Mouse (Mus musculus) heart, embryonic 15.5 days (tissue): Measurements from ENCODE around the gene Mat1a. TPM values are rescaled to one million over a fixed set of nuclear protein-coding genes. Genes with fewer than 3 reads are reported as not detected.

Experiments
- ATAC-seq: fragments of 200-750 bp; cut with Nextera tagmentation; replicated peaks from 2 replicates; pipeline ENCODE4 v1.8.0; 2017; ENCODE audit warnings: low read depth, moderate TSS enrichment; ENCODE audit not compliant: insufficient number of reproducible peaks, insufficient read depth, low FRiP score
- H3K27ac ChIP-seq: fragments of 300-500 bp; sonication (generic); 2 replicates; pipeline ENCODE4 v1.5.1; 2015; ENCODE audit warnings: mild to moderate bottlenecking, inconsistent platforms
- H3K27me3 ChIP-seq: fragments of 300-500 bp; sonication (generic); 2 replicates; pipeline ENCODE4 v1.6.1; 2015; ENCODE audit warnings: inconsistent platforms
- H3K36me3 ChIP-seq: fragments of 300-500 bp; sonication (generic); 2 replicates; pipeline ENCODE4 v1.6.1; 2015; ENCODE audit warnings: mild to moderate bottlenecking, inconsistent platforms
- H3K4me1 ChIP-seq: fragments of 300-500 bp; sonication (generic); replicated peaks from 2 replicates; pipeline ENCODE4 v1.6.1; 2015; ENCODE audit warnings: inconsistent platforms
- H3K4me2 ChIP-seq: fragments of 300-500 bp; sonication (generic); 2 replicates; pipeline ENCODE4 v1.6.1; 2015; ENCODE audit warnings: inconsistent platforms, mild to moderate bottlenecking, moderate library complexity
- H3K4me3 ChIP-seq: fragments of 300-500 bp; sonication (generic); 2 replicates; pipeline ENCODE4 v1.5.1; 2015; ENCODE audit warnings: mild to moderate bottlenecking, inconsistent platforms
- H3K9ac ChIP-seq: fragments of 300-500 bp; sonication (generic); 2 replicates; pipeline ENCODE4 v1.6.1; 2015; ENCODE audit warnings: mild to moderate bottlenecking, inconsistent platforms
- H3K9me3 ChIP-seq: fragments of 300-500 bp; sonication (generic); replicated peaks from 2 replicates; pipeline ENCODE4 v1.6.1; 2016; ENCODE audit warnings: inconsistent platforms
- WGBS: fragments of 180-500 bp; shearing (Covaris S2); methylation state at CpG from one replicate; pipeline ENCODE4 v1.1.7; 2015; ENCODE audit warnings: mixed read lengths; 5-methylcytosine and 5-hydroxymethylcytosine counted together
- polyA plus RNA-seq: library from polyadenylated mRNA; unstranded; fragments of >200 nt; fragmentation: Nextera tagmentation; extraction: Ambion mirVana; gene quantifications from 2 replicates; pipeline ENCODE4 v1.2.1, GENCODE M21; 2015

The Mat1a gene
- polyA plus RNA-seq, 1 experiment from 2014 or later: 0.45 TPM

DNA sequence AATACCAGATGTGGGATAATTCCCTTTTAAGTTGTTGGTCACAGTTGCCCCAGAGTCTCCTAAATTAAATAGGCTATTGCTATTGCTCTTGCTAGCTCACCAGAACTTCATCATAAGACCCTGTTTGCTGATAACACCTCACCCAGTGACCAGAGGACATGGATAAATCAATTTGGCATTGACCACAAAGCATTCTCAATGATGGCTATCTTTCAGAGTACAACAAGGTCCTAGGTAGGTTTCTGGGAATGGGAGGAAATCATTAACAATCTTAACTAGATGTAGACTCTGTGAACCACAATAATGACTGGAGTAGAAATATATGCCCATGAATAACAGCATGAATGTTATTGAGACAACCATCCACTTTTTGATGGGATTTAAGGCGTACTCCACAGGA, 35.9 kb downstream of the Mat1a start:
- Histone ChIP-seq H3K9me3 (no peaks in the 10 kb centered on the region), H3K9ac (no peak overlapping the region), H3K4me1 (no peaks in the 10 kb centered on the region), H3K36me3 (no peaks in the 10 kb centered on the region), H3K27ac (no peak overlapping the region), H3K4me2 (no peak overlapping the region), H3K27me3 (no peaks in the 10 kb centered on the region), H3K4me3 (no peak overlapping the region)
- no peak for ATAC-seq
- 88% methylated on average over 1 of the region's 1 CpGs for WGBS

DNA sequence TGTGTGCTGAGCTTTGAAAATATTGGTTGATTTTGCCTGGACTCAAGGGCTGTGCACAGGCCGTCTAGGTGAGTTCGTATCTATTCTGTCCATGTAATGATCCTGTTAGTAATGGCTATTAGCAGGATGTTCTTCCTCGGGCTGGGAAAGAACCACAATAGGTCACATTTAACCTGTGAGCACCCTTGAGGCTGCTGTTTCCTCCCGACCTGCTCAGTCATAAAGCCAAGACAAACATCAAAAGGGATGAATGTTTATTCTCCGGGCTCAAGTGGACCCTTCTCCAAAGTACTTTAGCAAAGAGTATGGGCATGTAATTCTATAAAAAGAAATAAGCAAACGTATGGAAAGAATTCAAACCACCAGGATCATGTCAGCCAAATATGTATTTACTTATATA, 41.2 kb downstream of the Mat1a start:
- no peak overlapping the region for H3K27ac ChIP-seq
- no peaks in the 10 kb centered on the region for H3K27me3 ChIP-seq
- H3K36me3 ChIP-seq: no peaks in the 10 kb centered on the region
- H3K9me3 ChIP-seq: no peaks in the 10 kb centered on the region
- WGBS: 48% methylated on average over 6 of the region's 6 CpGs
- no peak overlapping the region for H3K9ac ChIP-seq
- no peak overlapping the region for H3K4me3 ChIP-seq
- H3K4me1 ChIP-seq: no peaks in the 10 kb centered on the region
- no peak overlapping the region for H3K4me2 ChIP-seq
- no peak for ATAC-seq

DNA sequence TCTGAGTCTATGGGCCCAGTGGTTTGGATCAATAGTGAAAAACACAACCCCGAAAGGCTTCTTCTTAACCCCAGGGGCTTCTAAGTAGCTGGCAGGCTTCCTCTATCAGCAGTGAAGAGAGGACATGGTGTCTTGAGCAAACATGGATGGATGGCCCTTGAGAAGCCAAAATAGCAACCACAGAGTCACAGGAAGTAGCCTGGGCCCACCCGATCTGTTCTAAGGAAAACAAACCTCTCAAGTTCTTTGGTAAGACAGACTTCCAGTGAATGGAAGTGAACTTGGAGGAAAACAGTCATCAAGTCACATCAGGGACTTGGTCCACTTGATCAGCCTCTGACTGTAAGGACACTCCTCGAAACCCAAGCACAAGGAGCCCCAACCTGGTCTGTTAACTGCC, 42.1 kb downstream of the Mat1a start:
- Histone ChIP-seq H3K4me1 (no peaks in the 10 kb centered on the region), H3K4me2 (no peak overlapping the region), H3K4me3 (no peak overlapping the region), H3K9me3 (no peaks in the 10 kb centered on the region), H3K36me3 (no peaks in the 10 kb centered on the region), H3K9ac (no peak overlapping the region), H3K27ac (no peak overlapping the region), H3K27me3 (no peaks in the 10 kb centered on the region)
- ATAC-seq: no peak
- 68% methylated on average over 3 of the region's 3 CpGs for WGBS

DNA sequence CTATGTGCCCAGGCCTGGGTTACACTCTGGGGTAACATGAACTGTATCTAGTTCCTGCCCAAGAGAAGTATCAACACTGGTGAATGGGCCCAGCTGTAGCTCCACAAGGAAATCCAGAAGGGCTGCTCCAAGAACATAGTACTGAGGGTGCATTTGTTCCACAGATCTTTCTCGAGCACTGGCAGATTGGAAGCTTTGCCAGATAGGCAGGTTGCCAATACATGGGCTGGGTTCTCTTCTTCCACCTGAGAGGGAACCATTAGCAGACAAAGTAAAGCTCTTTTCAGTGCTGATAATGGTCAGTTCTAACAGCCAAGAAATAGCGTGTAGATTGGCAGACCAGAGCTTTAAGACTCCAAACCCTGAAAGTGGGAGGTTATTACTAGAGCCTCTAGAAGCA, 42.5 kb downstream of the Mat1a start:
- H3K27me3 ChIP-seq: no peaks in the 10 kb centered on the region
- H3K36me3 ChIP-seq: no peaks in the 10 kb centered on the region
- no peak overlapping the region for H3K9ac ChIP-seq
- H3K27ac ChIP-seq: no peak overlapping the region
- H3K4me3 ChIP-seq: no peak overlapping the region
- WGBS: 40% methylated on average over 2 of the region's 2 CpGs
- no peaks in the 10 kb centered on the region for H3K4me1 ChIP-seq
- H3K4me2 ChIP-seq: no peak overlapping the region
- no peaks in the 10 kb centered on the region for H3K9me3 ChIP-seq
- ATAC-seq: no peak

DNA sequence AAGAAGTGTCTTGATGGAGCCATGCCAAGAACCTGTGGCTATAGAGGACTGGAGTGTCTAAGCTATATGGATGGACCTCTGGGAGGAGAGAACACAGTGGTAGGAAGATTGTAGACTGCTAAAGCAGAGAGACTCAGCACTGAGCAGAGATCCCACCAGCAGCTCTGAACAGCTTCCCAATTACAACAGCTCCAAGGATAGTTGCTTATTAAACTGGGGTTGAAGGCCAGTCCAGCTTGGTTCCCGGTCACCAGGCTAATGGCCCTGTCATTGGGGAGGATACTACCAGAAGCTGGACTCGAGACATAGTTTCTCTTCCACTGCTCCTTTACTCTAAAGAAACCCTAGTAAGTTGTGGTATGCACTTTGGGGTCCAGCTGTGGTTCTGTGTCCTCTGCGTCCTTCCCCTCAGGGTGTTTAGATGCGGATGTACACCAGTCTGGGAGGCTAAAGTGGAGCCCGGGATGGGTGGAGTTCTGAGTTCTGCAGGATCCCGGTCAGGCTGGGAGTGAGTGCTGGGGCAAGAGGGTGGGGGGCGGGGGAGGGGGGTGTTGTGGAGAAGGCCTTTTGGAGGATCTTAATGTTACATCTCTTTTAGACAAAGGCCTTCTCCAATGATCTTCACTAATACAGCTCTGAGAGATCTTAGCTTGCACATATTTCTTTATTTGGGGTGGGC, 46.5 kb downstream of the Mat1a start, which contains the start of gene Mbl1:
Gene Mbl1 (plus strand): TSS at position 239 of the 679 bp plus-strand sequence.
- H3K9me3 ChIP-seq: no peaks in the 10 kb centered on the region
- WGBS: 77% methylated on average over 7 of the region's 7 CpGs
- no peak within 1 kb of the TSS for H3K9ac ChIP-seq
- H3K27me3 ChIP-seq: no peaks in the 10 kb centered on the region
- H3K4me2 ChIP-seq: no peak within 1 kb of the TSS
- no peaks in the 10 kb centered on the region for H3K4me1 ChIP-seq
- no peak within 1 kb of the TSS for H3K4me3 ChIP-seq
- ATAC-seq: no peak
- H3K36me3 ChIP-seq: no peaks in the 10 kb centered on the region
- H3K27ac ChIP-seq: no peak within 1 kb of the TSS

DNA sequence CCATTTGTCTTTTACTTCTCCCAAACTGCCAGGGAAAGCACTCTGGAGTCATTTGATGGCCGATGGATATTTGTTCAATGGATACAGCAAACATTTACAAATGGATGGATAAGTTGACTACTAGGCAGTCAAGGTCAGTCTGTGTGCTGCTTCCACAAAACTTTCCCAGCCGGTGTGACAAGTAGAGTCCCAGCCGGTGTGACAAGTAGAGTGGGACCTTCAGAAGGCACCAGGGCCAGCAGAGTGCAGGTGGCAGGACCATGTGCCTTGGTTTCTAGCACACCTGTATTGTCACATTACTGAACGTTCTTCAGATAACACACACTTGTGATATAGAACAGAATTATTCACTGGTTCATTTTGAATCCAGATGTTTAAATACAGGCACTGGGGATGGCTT, 55.2 kb downstream of the Mat1a start:
- H3K27ac ChIP-seq: no peak overlapping the region
- no peaks in the 10 kb centered on the region for H3K9me3 ChIP-seq
- 69% methylated on average over 4 of the region's 4 CpGs for WGBS
- H3K4me2 ChIP-seq: no peak overlapping the region
- no peak for ATAC-seq
- no peak overlapping the region for H3K9ac ChIP-seq
- no peaks in the 10 kb centered on the region for H3K36me3 ChIP-seq
- no peaks in the 10 kb centered on the region for H3K4me1 ChIP-seq
- H3K4me3 ChIP-seq: no peak overlapping the region
- H3K27me3 ChIP-seq: no peaks in the 10 kb centered on the region

DNA sequence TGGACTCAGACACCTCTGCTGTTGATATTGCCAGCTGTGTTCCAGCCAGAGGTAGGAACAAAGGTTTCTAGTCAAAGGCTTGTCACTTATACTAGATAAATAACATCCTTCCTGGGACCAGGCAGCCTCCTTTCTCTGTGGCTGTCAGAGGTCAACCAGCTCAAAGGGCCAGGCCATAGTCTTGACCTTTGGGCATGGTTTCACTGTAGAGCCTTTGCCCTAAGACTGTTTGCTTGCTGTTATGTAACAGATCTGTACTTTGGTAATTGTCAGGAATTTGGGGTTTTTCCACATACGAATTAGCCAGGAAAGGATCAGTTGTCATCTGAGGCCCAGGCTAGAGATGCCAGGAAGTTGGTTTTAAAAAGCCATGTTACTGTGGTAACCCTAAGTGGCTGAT, 55.9 kb downstream of the Mat1a start:
- Histone ChIP-seq H3K27me3 (no peaks in the 10 kb centered on the region), H3K4me3 (no peak overlapping the region), H3K9ac (no peak overlapping the region), H3K9me3 (no peaks in the 10 kb centered on the region), H3K27ac (no peak overlapping the region), H3K4me2 (no peak overlapping the region), H3K36me3 (no peaks in the 10 kb centered on the region), H3K4me1 (no peaks in the 10 kb centered on the region)
- ATAC-seq: no peak
- WGBS: 18% methylated on average over 1 of the region's 1 CpGs

DNA sequence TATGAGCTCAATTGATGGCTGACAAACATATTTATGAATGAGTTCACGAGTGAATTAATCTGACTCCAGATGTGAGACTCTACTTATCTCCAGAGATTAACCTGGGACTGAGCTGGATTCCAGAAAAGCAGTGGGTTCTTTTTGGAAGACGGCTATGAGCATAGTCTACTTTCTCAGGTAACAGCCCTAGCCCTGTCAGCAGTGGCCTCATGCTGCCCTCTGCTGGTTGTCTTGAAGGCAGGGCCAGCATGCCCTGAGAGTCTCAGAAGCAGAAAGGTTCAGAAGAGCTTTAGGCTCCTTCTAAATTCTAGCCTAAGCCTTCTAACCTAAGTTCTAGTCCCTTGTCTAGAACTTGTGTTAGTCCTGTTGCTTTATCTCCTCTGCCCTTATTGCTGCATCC, 57.8 kb downstream of the Mat1a start:
- ATAC-seq: no peak

DNA sequence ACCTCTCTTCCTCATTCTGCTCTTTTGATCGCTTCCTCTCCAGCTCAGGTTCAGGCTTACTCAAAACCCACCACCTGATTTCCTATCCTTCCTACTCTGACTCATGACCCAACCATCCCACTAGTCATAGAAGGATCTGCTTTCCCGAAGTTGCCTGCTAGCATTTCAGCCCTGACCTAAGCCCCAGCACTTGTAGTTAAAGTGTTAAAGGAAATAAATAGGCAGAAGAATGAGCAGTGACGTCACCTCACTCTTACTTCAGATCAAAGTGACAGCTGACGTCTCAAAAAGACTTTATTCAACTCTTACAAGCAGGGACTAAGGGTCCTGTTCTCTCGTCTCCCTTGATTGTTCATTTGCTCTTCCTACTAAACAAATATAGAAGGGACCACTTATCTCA, 62.4 kb downstream of the Mat1a start:
- WGBS: 36% methylated on average over 5 of the region's 5 CpGs
- no peak; the same call in 1 of the 2 replicates for ATAC-seq
- H3K27me3 ChIP-seq: no peaks in the 10 kb centered on the region
- H3K9ac ChIP-seq: no peak overlapping the region
- H3K27ac ChIP-seq: no peak overlapping the region
- no peaks in the 10 kb centered on the region for H3K9me3 ChIP-seq
- H3K4me1 ChIP-seq: peaks cover 12% of the 10 kb centered on the region
- no peaks in the 10 kb centered on the region for H3K36me3 ChIP-seq
- no peak overlapping the region for H3K4me2 ChIP-seq
- no peak overlapping the region for H3K4me3 ChIP-seq

More for the DNA sequence above, 57.8 kb downstream of the Mat1a start:
- H3K4me2 ChIP-seq: no peak overlapping the region
- no peak overlapping the region for H3K9ac ChIP-seq
- no peak overlapping the region for H3K4me3 ChIP-seq
- H3K36me3 ChIP-seq: no peaks in the 10 kb centered on the region
- no peaks in the 10 kb centered on the region for H3K9me3 ChIP-seq
- no peaks in the 10 kb centered on the region for H3K27me3 ChIP-seq
- no peak overlapping the region for H3K27ac ChIP-seq
- WGBS: 13% methylated on average over 2 of the region's 2 CpGs
- peaks cover 5% of the 10 kb centered on the region; the same call in 1 of the 2 replicates for H3K4me1 ChIP-seq

DNA sequence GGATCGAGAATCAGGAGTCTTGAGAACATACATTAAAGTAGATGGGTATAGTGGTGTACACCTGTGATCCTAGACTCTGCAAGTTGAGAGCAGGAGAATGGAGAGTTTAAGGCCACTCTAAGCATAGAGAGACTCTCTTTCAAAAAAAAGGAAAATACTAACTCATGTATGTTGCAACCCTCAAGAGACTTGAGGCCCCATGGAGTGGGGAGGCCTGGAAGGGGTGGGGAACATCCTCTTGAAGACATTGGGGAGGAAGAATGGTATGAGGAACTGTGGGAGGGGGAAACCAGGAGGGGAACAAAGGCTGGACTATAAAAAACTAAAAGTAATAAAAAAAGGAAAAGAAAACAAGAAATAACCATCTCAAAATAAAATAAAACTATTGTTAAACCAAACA, 63.7 kb downstream of the Mat1a start:
- no peak overlapping the region for H3K4me3 ChIP-seq
- peaks cover 12% of the 10 kb centered on the region for H3K4me1 ChIP-seq
- 76% methylated on average over 1 of the region's 1 CpGs for WGBS
- no peak overlapping the region for H3K27ac ChIP-seq
- H3K4me2 ChIP-seq: no peak overlapping the region
- H3K27me3 ChIP-seq: no peaks in the 10 kb centered on the region
- ATAC-seq: no peak
- no peak overlapping the region for H3K9ac ChIP-seq
- H3K9me3 ChIP-seq: no peaks in the 10 kb centered on the region
- no peaks in the 10 kb centered on the region for H3K36me3 ChIP-seq

DNA sequence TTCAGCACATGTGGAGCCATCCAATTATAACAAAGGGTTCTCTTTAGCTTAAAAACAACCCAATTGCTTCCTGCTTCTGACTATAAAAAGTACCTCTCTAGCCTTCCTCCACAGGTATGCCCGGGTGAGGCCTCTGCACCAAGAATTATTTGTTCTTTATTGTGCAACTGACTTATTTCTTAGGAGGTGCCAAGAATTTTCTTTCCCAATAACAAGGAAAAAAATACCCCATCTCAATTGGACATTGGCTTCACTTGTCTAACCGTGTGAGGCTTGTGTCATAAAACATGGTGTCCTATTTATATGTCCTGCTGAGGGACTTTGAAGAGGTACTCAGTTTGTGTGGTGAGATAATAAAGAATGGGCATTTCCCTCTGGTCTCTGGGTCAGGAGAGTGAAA, 65.7 kb downstream of the Mat1a start:
- 87% methylated on average over 2 of the region's 2 CpGs for WGBS
- Histone ChIP-seq H3K27ac (no peak overlapping the region), H3K4me3 (no peak overlapping the region), H3K9ac (no peak overlapping the region), H3K4me1 (peaks cover 12% of the 10 kb centered on the region), H3K27me3 (no peaks in the 10 kb centered on the region), H3K4me2 (no peak overlapping the region), H3K36me3 (no peaks in the 10 kb centered on the region), H3K9me3 (no peaks in the 10 kb centered on the region)
- ATAC-seq: no peak
